Mouse (Mus musculus) testis, adult 2 months (tissue): ENCODE data around the gene Wdr91.

Experiments used
- CTCF ChIP-seq: fragments of 200-500 bp; IDR thresholded peaks from 2 replicates; pipeline ENCODE4 v1.5.1; 2012; ENCODE audit warnings: low read depth, mild to moderate bottlenecking, inconsistent platforms, low read length, moderate library complexity; ENCODE audit not compliant: control insufficient read depth, insufficient read depth, insufficient replicate concordance
- POLR2A ChIP-seq: fragments of 200-500 bp; IDR thresholded peaks from 2 replicates; pipeline ENCODE4 v1.6.1; 2012; ENCODE audit warnings: low read depth, mild to moderate bottlenecking, inconsistent platforms, low read length, moderate library complexity; ENCODE audit not compliant: control insufficient read depth

DNA sequence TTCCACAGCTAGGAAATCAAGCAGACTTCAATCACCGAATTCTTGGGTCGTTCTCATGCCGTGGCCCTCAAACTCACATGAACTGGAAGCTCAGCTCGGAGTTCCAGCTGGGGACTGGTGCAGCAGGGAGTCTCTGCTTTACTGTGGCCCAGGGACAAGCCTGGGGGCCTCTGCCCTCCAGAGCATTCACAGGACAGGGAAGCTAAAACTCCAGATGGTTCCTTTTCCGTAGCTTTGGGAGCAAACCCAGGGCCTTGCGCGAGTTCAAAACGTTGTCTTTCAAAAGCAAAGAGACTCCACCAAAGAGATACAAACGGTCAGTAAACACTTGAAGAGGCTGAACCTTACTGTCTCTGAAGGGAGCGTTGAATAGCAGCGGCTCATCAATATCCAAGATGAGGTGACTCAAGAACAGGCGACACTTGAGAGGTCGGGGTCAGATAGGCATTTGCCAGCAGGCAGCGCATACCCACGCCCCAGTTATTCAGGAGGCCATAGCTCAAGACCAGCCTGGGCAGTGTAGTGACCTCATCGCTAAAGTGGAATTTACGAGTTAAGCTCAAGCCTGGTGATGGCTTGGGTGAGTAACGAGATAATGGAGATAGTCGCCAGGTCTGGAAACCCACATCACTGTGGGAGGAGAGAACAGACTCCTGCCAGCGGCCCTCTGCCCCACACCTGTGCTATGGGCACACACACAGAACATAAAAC is 42.0 kb downstream of the Wdr91 start:
- TF ChIP-seq POLR2A, result no peak
- TF ChIP-seq CTCF, result no peak
